Mouse (Mus musculus): ENCODE measurements around the gene Sema4b.

Gene Sema4b

GRCm38 (mm10) chr7:80215398-80215797 is 28.8 kb downstream of the Sema4b start:
- in situ Hi-C loops (cut with MboI, MseI) = no loop called here

GRCm38 (mm10) chr7:80216566-80216965 is 29.9 kb downstream of the Sema4b start:
- in situ Hi-C loops (cut with MboI, MseI) = no loop called here

DNA sequence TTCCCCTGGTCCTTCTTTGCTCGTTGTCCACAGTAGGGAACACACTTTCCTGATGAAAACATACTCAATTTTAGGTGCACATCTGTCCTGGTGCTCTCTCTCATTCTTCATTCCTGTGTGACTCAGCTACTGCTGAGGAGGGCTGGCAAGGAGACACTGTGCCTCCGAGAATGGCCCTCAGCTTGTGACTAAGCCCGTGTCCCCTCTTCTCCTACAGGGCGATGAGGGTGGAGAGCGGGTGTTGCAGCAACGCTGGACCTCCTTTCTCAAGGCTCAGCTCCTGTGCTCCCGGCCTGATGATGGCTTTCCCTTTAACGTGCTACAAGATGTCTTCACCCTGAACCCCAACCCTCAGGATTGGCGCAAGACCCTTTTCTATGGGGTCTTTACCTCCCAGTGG is 32.0 kb downstream of the Sema4b start:
- in situ Hi-C loops (cut with MboI, MseI) = no loop called here

- in situ Hi-C loops (cut with MboI, MseI) = no loop called here
These were observed 33.7 kb downstream of the Sema4b start for GRCm38 (mm10) chr7:80220237-80220797.

GRCm38 (mm10) chr7:80221179-80221750 is 34.6 kb downstream of the Sema4b start:
- in situ Hi-C loops (cut with MboI, MseI) = no loop called here

DNA sequence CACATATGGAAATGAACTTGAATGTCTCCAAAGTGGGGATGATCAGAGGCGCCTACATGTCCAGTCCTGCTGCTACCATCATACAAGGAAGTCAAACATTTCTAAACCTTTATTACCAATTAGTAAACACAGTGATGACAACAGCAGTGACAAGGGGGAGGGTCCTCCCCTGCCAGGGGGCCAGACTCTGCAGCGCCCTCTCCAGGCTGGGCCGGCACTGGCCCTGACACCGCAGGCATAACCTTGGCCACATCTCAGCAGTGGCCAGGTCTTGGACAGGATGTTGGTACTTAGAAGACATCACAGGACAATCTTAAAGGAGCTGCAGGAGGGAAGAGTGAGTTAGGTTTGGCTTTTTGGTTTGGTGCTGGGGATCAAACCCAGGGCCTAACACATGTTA is 40.4 kb downstream of the Sema4b start:
- in situ Hi-C loops (cut with MboI, MseI) = loop anchor here (25.0 kb wide), 1 partner anchor 1810 kb away; no protein-coding TSS in a partner anchor

GRCm38 (mm10) chr7:80230196-80230595 is 43.6 kb downstream of the Sema4b start:
- in situ Hi-C loops (cut with MboI, MseI) = loop anchor here (25.0 kb wide), 1 partner anchor 1807 kb away; no protein-coding TSS in a partner anchor

DNA sequence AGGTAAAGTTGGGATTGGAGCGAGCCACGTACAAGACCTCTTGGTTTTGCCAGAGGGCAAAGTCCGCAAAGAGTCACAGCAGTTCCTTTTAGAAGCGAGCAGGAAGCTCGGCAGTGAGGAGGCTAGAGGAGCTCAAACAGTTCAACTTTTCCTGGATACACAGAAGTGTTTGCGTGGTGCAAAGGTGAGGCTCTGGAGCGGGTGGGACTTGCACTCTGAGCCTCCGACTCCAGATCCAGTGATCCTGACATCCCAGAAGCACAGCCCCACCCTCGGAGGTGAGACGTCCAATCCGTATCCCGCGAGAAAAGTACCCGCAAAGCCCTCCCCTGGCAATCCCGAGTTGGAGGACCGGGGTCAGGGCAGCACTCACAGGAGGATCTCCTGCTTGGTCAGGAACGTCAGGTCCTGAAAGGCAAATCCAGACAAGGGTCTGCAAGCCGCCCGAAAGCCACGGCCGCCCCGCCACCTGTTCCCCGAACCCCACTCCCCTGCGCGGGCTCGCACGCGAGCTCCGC is 45.4 kb downstream of the Sema4b start:
- in situ Hi-C loops (cut with MboI, MseI) = loop anchor here (25.0 kb wide), 1 partner anchor 1805 kb away; no protein-coding TSS in a partner anchor

GRCm38 (mm10) chr7:80232489-80233029 is 45.9 kb downstream of the Sema4b start, which contains the start of the genes Cib1 and Gdpgp1:
Gene Cib1 (minus strand): TSS chr7:80232813.
Gene Gdpgp1 (plus strand): TSS chr7:80232865.
- in situ Hi-C loops (cut with MboI, MseI) = loop anchor here (25.0 kb wide), 1 partner anchor 1805 kb away; no protein-coding TSS in a partner anchor

DNA sequence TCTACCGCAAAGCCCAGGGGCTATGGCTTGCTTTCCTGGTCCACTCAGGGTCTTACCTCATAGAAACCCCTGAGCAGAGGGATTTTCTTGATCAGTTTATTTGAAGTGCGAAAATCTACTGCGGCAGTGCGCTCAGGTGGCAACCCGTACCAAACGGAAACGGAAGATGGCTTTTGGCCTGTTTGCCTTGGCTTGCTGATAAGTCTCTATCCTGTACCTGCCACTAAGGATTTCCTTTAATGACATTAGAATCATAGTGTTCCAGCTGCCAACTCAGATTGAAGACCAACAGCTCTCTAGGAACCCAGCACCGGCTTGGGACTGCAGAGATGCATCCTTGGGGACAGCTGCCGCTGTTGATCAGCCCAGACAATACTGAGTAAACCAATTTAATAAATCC is 47.2 kb downstream of the Sema4b start:
- in situ Hi-C loops (cut with MboI, MseI) = loop anchor here (25.0 kb wide), 1 partner anchor 1804 kb away; no protein-coding TSS in a partner anchor

GRCm38 (mm10) chr7:80238542-80238941 is 51.9 kb downstream of the Sema4b start:
- in situ Hi-C loops (cut with MboI, MseI) = loop anchor here (25.0 kb wide), 1 partner anchor 1799 kb away; no protein-coding TSS in a partner anchor

GRCm38 (mm10) chr7:80241661-80242060 is 55.0 kb downstream of the Sema4b start:
- in situ Hi-C loops (cut with MboI, MseI) = loop anchor here (25.0 kb wide), 1 partner anchor 1796 kb away; no protein-coding TSS in a partner anchor

DNA sequence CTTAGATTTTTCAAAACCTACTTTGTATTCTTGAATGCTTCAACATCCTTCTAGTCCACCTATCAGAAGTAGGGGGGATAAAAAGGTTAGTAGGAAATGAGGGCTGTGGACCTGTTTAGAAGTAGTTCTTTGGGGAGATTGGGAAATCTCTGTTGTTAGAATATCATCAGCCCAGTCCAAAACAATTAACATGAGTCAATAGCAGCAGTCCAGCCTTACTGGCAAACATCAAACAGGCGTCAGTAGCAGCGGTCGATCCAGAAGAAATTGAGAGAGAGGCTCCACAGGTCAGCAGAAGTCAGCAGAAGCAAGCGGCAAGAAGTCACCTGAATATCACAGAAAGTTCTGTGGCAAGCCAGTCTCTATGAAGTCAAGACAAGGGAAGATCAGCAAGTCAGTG is 58.2 kb downstream of the Sema4b start:
- in situ Hi-C loops (cut with MboI, MseI) = loop anchor here (25.0 kb wide), 1 partner anchor 1792 kb away; no protein-coding TSS in a partner anchor

DNA sequence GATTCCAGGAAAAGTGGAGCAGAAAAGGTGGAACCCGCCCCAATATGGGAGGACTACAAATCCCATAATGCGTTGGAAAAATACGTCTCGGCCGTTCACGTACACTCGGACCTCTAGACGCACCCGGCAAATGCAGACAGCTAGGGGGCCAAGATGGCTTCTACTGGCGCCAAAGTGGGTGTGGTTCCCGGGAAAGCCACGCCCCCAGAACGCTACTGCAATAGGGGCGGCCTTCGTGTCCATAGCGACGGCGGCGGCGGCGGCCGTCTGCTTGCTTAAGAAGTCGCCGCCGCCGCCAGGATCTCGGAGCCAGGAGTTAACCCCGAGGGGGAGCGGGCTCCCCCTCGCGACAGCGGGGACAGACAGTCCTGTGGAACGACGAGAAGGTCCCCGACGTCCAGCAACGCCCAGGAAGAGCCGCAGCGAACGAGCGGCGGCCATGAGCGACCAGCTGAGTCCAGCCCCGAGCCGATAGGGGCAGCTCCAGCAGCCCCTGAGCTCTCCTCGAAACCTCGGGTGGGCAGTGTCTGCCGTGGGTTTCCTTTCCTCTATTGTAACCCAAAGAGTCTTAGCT is 59.6 kb downstream of the Sema4b start, which contains the start of gene Ttll13:
Gene Ttll13, plus strand, starts transcription at position 229 of the 574 bp plus-strand sequence.
- in situ Hi-C loops (cut with MboI, MseI) = loop anchor here (25.0 kb wide), 1 partner anchor 1791 kb away; no protein-coding TSS in a partner anchor

- in situ Hi-C loops (cut with MboI, MseI) = loop anchor here (25.0 kb wide), 1 partner anchor 1790 kb away; no protein-coding TSS in a partner anchor
These were observed 60.2 kb downstream of the Sema4b start for GRCm38 (mm10) chr7:80246859-80247258.

DNA sequence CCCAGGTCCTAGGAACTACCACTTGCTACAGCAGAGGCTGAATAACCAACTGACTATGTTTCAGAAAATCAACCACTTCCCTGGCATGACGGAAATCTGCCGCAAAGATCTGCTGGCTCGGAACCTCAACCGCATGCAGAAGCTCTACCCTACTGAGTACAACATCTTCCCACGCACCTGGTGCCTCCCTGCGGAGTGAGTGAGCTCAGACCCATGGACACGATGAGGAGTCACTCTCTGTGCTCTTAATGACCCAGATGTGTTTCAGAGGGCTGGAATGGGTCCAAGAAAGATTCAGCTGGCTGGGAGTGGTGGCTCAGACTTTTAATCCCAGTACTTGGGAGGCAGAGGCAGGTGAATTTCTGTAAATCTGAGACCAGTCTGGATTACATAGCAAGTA is 65.8 kb downstream of the Sema4b start:
- in situ Hi-C loops (cut with MboI, MseI) = no loop called here

DNA sequence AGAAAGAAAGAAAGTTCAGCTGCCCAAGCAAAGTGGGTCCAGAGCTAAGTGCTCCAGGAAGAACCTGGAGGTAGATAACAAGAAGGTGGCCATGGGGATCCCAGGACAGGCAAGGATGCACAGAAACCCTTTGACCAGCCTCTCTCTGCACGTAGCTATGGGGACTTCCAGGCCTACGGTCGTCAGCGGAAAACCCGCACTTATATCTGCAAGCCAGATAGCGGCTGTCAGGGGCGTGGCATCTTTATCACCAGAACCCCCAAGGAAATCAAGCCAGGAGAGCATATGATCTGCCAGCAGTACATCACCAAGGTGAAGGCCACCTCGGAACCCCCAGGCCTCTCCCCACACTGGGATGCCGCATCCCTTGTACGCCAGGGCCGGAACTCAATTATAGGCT is 66.2 kb downstream of the Sema4b start:
- in situ Hi-C loops (cut with MboI, MseI) = no loop called here

- in situ Hi-C loops (cut with MboI, MseI) = no loop called here
These were observed 69.3 kb downstream of the Sema4b start for GRCm38 (mm10) chr7:80255981-80256380.

GRCm38 (mm10) chr7:80257706-80258105 is 71.1 kb downstream of the Sema4b start:
- in situ Hi-C loops (cut with MboI, MseI) = no loop called here

GRCm38 (mm10) chr7:80260625-80261371 is 74.2 kb downstream of the Sema4b start, which contains the start of gene Ngrn:
Gene Ngrn (plus strand): TSS chr7:80261215.
- in situ Hi-C loops (cut with MboI, MseI) = no loop called here

DNA sequence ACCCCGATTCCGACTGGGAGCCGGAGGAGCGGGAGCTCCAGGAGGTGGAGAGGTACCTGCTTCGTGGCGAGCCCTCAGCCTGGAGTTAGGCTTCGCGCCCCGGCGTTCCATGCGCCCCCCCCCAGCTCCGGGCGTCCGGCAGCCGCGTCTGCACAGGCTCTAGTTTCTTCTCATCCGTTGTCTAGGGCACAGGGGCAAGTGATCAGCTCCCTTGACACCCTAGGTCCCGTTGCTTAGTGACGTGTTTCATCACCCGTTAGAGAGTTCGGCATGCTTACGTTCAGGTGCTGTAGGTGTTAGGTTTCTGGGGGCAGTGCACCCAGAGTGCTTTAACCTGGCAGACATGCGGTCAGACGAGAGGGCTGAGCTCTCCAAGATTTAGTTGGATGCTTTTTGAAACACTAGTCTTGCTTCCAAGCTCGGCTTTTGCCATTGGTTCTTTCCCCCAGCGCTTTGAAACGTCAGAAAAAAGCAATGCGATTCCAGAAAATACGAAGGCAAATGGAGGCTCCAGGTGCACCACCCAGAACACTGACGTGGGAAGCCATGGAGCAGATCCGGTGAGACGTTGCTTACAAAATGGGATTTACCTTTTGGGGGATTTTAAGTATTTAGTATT is 74.8 kb downstream of the Sema4b start:
- in situ Hi-C loops (cut with MboI, MseI) = no loop called here
